Mouse (Mus musculus) Muller cell, postnatal 12 days (primary cell): Measurements from ENCODE around the gene Gm10358.
"Not testable (repeated sequence)": the region's sequence is repeated elsewhere in the genome, so short reads cannot be mapped to it uniquely, and the experiment has no call there.

Experiments used
- DNase-seq: peaks from one replicate; pipeline ENCODE4 v3.0.0-alpha.2; 2015; ENCODE audit errors: inconsistent ontology term

Gene Gm10358

GRCm38 (mm10) chr8:75406489-75406888 is at the start of gene Gm10358:
Gene Gm10358 (minus strand): TSS chr8:75406589.
- DNase-seq = no peak

GRCm38 (mm10) chr8:75448394-75448793 is 42.0 kb upstream of the Gm10358 start, which contains the start of gene Iqcm:
Gene Iqcm (plus strand): TSS chr8:75448694.
- DNase-seq = no peak

- not testable (repeated sequence) for DNase-seq
These were observed 9.3 kb upstream of the Gm10358 start for GRCm38 (mm10) chr8:75415696-75416095.

- DNase-seq = no peak
These were observed 21.6 kb downstream of the Gm10358 start for GRCm38 (mm10) chr8:75384770-75385290.

- no peak for DNase-seq
These were observed 30.8 kb downstream of the Gm10358 start for GRCm38 (mm10) chr8:75375530-75376123.

- DNase-seq = no peak
These were observed 34.4 kb downstream of the Gm10358 start for GRCm38 (mm10) chr8:75372006-75372405.
